Mouse (Mus musculus): ENCODE measurements around the gene Setmar. TPM values are rescaled to one million over a fixed set of nuclear protein-coding genes. Genes with fewer than 3 reads are reported as not detected.
A peak's percentile ranks its signal among the peaks of the same experiment; 100 is the strongest.

The Setmar gene
- total RNA-seq, 2 experiments from 2014 or later = 5.0 to 6.4 TPM

- DNase-seq = no peak
- intact Hi-C loops (cut with DNase I) = no loop called here
Measured at GRCm38 (mm10) chr6:108110336-108110735, 45.5 kb downstream of the Setmar start.

GRCm38 (mm10) chr6:108111693-108112092, 46.8 kb downstream of the Setmar start:
- intact Hi-C loops (cut with DNase I) = no loop called here
- no peak for DNase-seq

GRCm38 (mm10) chr6:108114971-108115370, 50.1 kb downstream of the Setmar start:
- DNase-seq = no peak
- intact Hi-C loops (cut with DNase I) = no loop called here

- intact Hi-C loops (cut with DNase I) = no loop called here
Measured at GRCm38 (mm10) chr6:108117881-108118280, 53.0 kb downstream of the Setmar start.

GRCm38 (mm10) chr6:108125474-108125873, 60.6 kb downstream of the Setmar start:
- DNase-seq = no peak

More at GRCm38 (mm10) chr6:108117881-108118280, 53.0 kb downstream of the Setmar start:
- no peak for DNase-seq

GRCm38 (mm10) chr6:108126631-108127030, 61.8 kb downstream of the Setmar start:
- DNase-seq = peak; percentile 24
- intact Hi-C loops (cut with DNase I) = no loop called here

More at GRCm38 (mm10) chr6:108125474-108125873, 60.6 kb downstream of the Setmar start:
- intact Hi-C loops (cut with DNase I) = no loop called here

Other genes starting within 250 kb of the Setmar start
- gene Sumf1, start 120.5 kb downstream of the Setmar start, total RNA-seq (2021) = 10 to 100 TPM; 10.4 to 12.4 TPM
- 10 to 100 TPM; 66.3 to 72.4 TPM for gene Itpr1, start 148.1 kb downstream of the Setmar start, total RNA-seq (2021)